Mouse (Mus musculus) activated CD4-positive, CD25-positive, alpha-beta regulatory T cell, adult 4 months (primary cell): ENCODE measurements around the gene Asic2. TPM values are rescaled to one million over a fixed set of nuclear protein-coding genes. Genes with fewer than 3 reads are reported as not detected.
"Not testable (repeated sequence)": the region's sequence is repeated elsewhere in the genome, so short reads cannot be mapped to it uniquely, and the experiment has no call there.

Experiments used
- ATAC-seq: one replicate; pipeline ENCODE4 v1.8.0; 2017
- polyA plus RNA-seq, 2 experiments: library from polyadenylated mRNA; unstranded; fragments of 100-300 nt; shearing (Covaris generic); gene quantifications; one replicate each; pipeline ENCODE4 v1.2.1; 2017

The Asic2 gene
- polyA plus RNA-seq, 2 experiments from 2014 or later = not detected

DNA sequence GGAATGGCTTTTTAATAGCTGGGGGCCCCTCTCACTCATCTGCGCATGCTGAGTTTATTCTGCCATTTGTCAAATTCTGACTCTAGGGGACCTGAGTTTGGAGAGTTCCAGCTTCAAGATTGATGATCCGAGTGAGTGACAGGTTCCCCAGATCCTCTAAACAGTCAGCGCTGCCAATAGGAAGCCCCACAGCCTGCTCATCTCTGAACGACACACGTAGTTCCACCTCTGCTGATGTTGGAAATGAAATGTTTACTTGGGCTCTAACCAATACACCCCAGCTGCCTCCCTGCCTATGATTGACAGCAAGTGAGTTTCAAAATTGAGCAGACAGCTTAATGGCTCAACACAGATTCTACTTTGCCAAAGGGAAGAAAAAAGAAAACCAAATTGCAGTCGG, 685.1 kb downstream of the Asic2 start:
- ATAC-seq = no peak

DNA sequence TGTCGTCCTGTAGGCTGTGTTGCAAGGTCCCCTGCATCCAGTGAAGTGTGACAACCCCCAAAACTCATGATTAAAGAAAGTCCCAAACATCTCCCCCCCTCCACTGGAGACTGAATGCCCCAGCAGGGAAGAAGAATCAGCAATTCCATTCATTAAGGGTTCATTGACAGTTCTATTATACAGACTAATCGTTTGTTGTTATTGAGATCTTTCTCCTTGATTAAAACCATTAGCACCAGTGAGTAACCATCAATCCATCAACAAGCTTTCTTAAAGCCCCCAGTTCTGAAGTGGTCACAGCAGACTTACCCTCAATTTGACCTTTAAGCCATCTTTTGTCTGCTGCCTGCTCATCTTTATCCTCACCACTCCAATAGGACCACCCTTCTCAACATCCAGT, 688.2 kb downstream of the Asic2 start:
- no peak for ATAC-seq

DNA sequence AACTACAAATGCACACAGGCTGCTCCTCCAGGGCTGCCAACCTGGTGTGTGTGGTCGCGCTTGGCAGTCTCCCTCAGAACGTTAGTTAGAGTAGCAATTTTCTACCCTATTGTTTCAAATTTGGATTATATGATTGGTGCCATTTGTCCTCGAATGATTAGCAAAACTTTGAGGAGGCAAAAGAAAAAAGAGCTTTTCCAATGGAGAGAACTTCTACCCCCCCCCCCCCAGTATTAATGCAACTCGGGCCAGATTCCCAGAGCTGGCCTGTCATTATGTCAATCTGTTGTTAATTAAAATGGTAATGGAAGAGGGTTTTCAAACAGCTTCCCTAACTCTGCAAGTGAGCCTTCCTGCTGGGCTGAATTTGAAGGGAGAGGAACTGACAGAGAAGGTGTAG, 690.9 kb downstream of the Asic2 start:
- no peak for ATAC-seq

DNA sequence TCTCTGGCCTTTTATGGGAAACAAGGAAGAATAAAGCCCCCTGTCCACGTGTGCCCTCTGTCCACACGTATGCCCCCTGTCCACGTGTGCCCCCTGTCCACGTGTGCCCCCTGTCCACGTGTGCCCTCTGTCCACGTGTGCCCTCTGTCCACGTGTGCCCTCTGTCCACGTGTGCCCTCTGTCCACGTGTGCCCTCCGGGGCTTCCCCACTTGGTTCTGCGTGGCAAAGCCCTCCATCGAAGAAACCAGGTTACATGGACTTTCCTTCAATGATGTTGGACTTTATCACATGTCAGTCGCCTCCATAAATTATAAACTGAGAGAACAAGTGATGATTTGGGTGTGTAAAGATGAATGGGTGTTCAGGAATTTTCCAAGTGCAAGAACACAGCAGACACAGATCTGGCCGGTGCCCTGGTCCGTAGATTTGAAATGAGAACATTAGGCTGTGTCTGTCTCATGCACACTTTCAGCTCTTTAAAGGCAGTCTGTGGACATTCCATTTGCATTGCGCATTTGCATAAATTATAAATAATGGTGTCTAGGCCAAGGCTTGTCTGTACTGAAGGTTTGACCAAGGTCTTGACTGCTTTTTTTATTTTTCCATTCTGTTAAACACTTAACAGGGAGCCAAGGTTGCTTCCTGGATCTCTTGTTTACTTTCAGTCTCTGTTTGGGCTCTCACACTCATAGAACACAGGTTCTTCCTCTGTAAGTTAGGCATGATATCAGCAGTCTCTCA, 695.4 kb downstream of the Asic2 start:
- ATAC-seq = no peak

DNA sequence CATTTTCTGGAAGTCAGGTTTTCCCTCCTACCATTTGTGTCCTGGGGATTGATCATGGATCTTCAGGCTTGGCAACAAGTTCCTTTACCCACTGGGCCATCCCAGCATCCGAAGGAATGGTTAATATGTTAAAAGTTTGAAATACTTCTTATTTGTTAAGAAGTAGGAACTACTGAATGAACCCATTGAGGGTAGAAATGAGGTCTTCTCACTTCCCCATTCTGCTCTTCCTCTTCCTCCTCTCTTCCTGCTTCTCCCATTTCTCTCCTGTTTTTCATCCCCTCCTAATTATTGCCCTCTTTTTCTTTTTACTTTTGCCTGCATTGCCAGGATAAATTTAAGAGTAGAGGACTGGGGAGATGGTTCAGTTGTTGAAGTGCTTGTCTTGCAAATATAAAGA, 696.8 kb downstream of the Asic2 start:
- ATAC-seq = no peak

DNA sequence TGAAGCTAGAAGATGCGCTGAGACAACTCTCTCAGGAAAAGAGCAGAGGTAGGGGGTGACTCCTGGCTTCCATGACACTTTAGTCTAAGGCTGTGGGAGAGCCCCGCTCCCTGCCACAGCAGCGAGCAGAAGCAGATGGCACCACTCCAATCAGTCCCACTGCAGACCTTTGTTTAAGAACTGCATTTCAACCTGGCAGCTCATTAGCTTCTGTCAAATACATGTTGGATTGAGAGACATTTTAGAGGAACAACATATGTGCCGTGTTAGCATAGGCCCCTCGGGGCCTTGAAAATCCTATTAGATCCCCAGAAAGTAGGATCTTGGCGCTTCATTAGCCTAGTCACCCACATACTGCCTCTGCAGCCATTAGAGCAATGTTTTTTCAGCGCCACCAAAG, 697.7 kb downstream of the Asic2 start:
- ATAC-seq = no peak

DNA sequence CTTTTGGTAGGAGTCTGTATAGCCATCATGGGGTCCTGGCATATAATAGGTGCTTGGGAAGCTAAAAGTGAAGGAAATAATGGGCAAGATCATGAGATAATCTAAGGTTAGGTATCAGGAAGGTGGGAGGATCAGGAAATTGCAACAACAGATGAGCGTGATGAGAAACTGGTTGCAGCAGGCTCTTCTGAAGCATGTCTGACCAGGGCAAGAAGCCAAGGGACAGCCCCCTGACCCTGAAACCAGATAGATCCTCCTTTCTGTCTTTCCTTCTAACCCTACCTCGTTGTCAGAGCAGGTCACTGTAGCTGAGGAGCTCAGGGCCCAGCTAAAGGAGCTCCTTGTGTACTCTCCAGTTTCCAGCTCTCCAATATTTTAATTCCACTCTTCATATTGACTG, 704.5 kb downstream of the Asic2 start:
- ATAC-seq = no peak

DNA sequence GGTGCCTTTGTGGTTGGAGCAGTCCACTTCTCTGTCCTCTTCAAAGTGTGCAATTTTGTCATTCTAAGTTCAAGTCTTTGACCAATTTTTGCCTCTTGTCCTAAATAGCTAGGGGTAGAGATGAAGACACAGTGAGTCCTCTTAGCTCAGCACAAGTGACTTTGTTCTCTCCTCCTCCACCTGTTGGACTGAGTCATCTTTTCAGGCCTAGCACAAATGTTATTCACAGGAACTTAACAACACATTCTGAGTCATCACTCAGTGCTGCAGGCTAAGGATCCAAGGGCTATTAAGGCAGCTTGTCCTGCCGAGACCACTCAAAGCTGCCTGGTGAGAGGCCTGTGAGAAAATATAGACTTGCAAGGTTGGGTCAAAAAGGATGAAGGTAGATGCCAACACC, 705.1 kb downstream of the Asic2 start:
- ATAC-seq = no peak

DNA sequence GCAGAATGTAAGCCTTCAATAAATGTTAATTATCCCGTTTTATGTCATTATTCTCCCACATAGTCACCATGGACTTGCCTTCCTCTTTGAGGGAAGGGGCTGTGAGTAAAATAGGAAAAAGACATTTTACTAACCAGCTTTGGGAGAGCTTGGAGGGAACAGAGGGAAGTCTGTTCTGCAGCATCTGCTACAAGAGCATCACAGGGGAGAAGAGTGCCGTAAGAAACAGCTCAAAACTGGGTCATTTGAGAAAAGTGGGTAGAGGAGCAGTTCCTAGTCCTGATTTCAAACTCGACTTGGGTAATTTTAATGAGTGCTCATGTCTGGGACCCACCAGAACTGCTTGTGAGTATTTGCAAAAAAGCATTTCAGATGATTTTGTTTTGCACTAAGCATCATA, 707.0 kb downstream of the Asic2 start:
- ATAC-seq = no peak

DNA sequence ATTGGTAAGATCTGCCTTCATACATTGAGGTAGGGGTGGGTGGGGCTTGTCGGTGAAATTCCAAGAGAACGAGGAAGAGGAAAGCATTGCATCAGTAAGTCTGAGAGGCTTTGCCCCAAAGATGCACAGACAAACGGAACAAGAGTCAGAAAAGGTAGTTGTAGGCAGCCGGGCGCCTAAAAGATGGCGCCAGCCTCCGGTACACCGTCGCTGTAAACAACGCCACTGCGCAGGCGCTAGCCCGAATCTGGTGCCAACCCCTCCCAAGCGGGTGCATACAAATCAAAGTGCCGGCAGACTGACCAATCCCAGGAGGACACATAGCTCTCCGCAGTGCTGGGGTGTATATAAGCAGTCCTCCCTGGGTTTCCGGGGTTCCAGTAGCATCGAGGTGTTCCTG, 727.1 kb downstream of the Asic2 start:
- ATAC-seq = not testable (repeated sequence)

DNA sequence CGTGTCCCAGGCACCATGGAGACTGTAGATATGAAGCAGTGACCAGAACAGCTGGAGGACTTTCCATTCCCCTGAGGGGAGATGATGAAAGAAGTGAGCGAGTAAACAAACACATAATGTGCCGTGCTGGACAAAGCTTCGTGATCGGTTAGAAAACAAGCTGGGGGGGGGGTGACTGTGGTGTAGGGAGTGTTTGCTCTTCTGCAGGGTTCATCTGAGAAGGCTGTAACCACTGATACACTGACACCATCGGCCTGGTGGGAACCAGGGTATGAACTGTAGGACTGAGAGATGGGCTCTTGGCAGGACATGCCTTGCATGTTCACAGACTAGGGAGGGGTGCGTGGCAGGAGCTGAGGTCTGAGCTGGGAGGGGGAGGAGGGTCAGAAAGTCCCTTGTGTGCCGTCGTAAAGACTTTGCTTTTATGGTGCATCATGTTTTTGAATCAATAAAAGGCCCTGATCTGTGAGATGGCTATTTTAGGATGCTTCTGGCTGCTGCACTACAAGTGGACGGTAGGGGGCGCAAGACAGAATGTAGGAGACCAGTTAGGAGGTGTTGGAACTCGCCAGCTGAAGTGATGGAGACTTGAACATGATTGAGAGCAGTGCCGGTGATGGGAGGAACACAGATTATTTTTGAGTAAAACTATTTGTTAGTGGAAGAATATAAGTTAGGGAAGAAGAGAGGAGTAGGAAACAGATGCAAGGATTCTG, 728.1 kb downstream of the Asic2 start:
- no peak for ATAC-seq

DNA sequence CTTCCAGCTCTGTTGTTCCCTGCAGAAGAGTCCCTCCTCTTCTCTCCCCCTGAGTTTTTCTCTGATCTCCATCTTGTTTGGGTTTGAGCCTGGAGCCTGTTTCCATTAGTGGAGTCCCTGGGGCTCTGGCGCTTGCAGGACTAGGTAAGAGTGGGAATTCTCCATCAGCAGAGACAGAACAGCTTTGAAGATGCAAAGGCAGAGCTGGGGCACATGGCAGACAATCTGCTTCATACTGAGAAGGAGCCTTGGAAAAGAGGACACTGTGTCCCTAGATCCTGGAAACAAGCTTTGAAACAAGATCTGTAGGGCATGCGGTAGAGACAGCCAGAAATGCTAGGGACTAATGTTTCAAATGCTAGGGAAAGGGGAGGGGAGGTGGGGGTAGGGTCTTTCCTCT, 729.2 kb downstream of the Asic2 start:
- no peak for ATAC-seq

DNA sequence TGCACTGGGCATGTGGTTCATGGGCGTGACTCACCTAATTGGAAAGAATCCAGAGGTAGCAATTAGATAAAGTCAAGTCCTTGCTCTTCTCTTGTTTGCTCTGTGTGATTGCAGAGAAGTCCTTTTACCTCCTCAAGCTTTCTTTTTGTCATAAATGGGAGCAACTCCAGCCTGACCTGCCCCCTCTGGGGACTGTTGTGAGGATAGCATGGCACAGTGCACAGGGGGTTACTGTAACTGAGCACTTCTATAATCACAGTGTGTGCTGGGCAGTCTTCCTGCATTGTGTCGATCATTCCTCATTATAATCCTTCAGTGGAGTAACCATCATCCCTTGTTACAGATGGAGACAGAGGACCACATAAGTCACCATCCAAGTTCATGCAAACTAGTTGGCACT, 732.2 kb downstream of the Asic2 start:
- no peak for ATAC-seq

DNA sequence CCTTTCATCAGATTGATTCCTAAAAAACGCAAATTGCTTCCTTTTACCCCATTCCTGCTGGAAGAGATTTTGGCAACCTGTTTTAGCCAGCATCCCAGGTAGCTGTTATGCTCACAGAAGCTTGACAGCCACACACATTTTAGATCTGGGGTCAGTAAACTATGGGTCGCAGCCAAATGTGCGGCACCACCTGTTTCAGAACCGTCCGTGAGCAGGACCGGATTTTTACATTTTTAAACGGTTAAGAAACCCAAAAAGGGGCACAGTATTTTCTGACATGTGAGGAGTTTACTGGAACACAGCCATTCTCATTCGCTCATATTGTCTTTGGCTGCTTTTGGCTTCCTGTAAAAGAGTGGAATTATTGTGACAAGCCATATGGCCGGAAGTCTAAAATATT, 744.9 kb downstream of the Asic2 start:
- ATAC-seq = no peak

DNA sequence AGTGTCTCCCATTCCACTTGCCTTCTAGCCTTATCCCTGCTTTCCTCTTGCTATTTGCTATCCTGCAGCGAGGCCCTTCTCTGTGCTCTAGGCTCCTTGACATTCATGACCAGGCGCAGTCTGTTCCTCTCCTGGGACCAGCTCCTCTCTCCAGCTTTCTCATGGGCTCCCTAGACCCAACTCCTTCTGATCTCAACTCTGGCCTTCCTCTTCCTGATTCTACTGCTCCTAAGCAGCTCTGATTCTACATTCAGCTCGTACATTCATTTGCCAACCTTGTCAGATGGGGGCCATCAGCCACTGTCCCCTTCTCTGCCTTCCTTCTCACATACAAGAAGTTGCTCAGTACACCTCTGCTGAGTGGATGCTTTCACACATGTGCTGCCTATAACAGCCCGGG, 747.5 kb downstream of the Asic2 start:
- ATAC-seq = no peak

DNA sequence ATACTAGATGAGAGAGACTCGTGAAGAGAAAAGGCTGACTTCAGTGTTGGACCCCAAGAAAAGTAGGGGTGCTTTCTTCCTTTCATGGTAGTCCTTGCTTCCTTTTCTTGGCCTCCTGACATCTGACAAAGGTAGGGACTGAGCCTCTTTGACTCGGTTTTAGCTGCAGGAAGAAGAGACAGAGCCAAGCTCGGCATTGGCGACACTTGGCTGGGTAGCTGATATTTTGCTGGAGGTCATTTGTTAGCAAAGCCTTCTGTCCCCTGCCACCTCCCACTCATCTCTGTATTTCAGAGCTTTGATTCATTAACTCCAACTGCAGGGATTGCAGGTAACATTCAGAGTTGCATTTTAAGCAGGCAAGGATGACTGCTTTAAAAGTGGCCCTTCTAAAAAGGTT, 762.8 kb downstream of the Asic2 start:
- ATAC-seq = no peak

DNA sequence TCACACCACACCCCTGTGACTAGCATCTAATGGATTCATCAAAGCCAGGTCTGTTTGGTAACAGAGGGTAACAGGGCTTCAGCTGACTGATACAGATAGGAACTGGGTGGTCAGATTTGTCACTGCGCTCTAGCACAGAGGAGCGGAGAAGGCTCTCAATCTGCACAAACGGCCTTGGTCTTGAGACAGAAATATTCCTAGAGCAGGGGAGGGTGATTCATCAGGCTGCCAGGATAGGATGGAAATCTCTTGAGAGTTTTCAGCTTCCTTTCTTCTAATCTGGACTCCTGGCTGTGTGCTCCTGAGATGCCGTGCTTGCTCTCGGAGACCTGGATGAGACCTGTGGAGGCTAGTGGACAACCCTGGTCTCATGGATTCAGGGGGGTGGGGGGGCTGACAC, 765.7 kb downstream of the Asic2 start:
- ATAC-seq = no peak

DNA sequence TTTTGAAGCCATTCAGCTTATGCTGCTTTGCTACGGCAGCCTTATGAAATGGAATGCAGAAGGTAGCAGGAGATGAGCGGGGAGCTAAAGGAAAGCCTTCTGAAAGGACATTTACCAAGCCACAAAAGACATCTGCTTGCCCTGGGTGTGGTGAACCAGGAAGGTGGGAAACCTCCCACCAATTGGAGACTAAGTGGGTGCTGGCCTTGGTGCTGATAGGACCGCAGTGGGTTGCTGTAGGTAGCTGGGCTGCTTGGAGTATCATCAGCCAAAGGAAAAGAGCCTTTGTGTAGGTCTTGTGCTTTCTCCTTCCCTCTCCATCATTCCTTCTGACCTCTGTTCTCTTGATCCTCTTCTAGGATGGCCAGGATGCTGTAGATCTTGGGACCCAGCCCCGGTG, 774.4 kb downstream of the Asic2 start:
- ATAC-seq = no peak

DNA sequence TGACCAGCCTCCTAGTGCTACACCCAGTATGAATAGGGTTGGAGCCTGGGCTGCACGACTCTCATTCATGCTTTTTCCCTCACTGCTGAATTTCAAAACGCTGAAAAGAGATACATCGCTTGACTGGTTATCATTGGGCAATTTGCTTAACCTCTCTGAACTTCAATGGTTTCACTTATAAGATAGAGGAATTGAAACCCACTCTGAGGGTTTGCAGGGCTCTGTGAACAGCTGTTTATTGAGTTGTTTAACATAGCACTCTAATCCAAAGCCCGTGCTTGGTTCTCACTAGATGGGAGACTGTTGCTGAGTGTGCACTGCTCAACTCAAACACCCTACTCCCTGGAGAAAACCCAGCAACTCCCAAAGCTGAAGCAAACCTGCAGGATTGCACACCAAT, 776.1 kb downstream of the Asic2 start:
- no peak for ATAC-seq

DNA sequence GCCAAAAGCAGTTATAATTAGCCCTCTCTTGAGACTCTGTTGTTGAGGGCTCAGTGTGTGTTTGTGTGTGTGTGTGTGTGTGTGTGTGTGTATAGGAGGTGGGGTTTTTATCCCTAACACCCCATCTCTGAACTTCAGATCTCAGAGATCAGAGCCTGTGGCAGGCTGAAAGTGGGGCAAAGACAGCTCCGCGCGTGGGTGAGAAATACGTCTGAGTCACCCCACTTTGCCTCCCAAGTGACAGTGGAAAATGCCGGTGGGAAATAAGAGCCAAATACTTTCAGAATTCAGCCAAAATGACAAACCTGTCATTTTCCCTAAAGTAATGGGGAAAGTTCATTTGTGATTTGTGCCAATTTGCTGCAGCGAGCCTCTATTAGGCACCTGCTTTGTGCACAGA, 779.2 kb downstream of the Asic2 start:
- no peak for ATAC-seq

DNA sequence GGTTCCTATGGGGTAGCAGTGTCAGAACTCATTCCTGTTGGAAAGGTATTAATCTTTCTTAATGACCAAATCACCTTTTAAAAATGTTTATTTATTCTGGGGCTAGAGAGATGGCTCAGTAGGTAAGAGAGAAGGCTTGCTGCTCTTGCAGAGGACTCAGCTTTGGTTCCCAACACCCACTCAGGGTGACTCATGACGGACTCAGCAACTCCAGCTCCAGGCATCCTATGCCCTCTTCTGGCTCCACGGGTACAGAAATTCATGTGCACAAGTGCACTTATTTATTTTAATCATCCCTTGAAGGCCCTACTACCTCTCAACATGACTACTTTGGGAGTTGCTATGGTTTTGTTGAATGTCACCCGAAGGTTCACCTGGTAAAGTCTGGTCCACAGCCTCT, 780.4 kb downstream of the Asic2 start:
- ATAC-seq = no peak

DNA sequence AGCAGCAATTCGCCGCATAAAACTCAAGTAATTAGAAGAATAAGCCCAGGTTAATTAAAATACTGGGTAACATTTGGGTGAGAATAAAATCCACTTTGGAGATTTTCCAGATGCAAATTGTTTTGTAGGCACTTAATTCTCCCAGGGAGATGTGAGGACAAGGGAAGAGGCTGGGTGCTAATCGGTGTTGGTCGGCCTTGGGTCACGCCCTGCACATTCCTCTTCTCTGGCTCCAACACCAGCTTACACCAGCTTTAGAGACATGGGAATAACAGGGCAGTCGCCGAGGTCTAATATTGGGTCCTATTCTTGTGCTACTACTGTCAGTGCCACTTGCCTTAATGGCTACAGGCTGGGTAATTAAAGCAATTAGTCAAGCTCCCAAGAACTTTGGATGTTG, 783.5 kb downstream of the Asic2 start:
- no peak for ATAC-seq

DNA sequence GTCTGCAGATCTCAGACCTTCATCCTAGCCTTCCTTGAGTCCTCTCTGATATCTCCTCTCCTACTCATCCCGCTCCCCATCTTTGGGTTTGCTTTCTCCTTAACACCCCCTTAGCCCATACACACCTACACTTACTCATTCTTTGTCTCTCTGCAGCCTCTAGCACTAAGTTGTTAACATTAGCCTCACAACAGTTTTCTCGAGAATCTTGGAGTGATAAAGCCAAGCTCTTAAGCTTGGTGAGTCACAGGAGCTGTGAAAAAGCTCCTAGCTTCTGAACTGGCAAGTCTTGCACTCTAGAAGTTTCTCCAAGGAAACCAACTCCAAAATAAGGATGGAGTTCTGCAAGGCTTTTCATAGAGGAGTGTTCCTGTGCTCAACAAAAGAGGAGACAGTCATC, 803.4 kb downstream of the Asic2 start:
- no peak for ATAC-seq

DNA sequence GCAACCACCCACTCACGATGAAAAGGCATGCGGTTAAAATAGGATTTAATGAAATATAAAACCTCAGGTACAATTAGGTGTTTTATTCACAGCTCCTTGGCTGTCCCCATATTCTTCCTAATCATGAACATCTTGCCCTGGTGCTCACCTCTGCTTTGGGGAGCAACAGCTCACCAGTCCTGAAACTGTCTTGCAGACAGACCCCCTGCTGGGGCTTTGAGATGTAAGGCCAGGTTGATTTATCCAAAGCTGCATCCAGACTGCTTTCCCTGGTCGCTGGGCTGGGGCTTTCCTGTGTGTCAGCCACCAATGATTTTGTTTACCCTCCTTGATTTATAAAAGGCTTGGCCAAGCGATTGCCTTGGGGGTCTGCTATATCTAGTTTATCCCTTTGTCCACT, 805.2 kb downstream of the Asic2 start:
- no peak for ATAC-seq

DNA sequence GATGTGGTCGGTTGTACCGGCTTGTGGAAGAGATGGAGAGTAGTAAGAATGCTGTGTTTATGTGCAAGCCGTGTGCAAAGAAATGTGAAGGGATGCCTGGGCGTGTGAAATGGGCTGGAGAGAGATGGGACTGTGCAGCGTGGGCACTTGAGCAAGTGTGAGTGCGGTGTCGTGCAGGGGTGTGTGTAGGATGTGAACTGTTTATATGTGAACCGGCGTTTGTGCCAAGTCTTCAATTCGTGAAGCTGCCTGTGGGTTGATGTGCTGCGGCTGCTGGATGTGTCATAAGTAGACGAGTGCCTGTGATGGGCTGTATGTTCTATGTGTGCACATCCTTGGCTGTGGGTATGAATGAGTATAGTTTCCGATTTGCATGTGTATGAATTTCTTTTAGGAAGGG, 814.4 kb downstream of the Asic2 start:
- ATAC-seq = no peak
